Mouse (Mus musculus): Measurements from ENCODE around the gene Erlin1.

- TF ChIP-seq TAL1 (IDR thresholded peaks at IDR 0.05; ENCODE audit: low read length) (no peak), GATA1 (IDR thresholded peaks at IDR 0.05; ENCODE audit: low read length) (no peak)
Observed at GRCm38 (mm10) chr19:44077024-44077423, 7.4 kb upstream of the Erlin1 start.

Data from erythroblast, embryonic 14.5 days (primary cell).